Mouse (Mus musculus) forebrain, embryonic 13.5 days (tissue): ENCODE measurements around the gene Spata31d1b. TPM values are rescaled to one million over a fixed set of nuclear protein-coding genes. Genes with fewer than 3 reads are reported as not detected.
A peak's percentile ranks its signal among the peaks of the same experiment; 100 is the strongest.
"Not testable (repeated sequence)": the region's sequence is repeated elsewhere in the genome, so short reads cannot be mapped to it uniquely, and the experiment has no call there.

Experiments used
- ATAC-seq: fragments of 200-750 bp; cut with Nextera tagmentation; 2 replicates; pipeline ENCODE4 v1.8.0; 2017
- H3K27ac ChIP-seq: fragments of 300-500 bp; sonication (generic); 2 replicates; pipeline ENCODE4 v1.5.1; 2015; ENCODE audit warnings: inconsistent platforms, mild to moderate bottlenecking, moderate library complexity
- H3K27me3 ChIP-seq: fragments of 300-500 bp; sonication (generic); 2 replicates; pipeline ENCODE4 v1.6.1; 2015; ENCODE audit warnings: mild to moderate bottlenecking, inconsistent platforms
- H3K36me3 ChIP-seq: fragments of 300-500 bp; sonication (generic); 2 replicates; pipeline ENCODE4 v1.6.1; 2015; ENCODE audit warnings: mild to moderate bottlenecking, inconsistent platforms; ENCODE audit not compliant: poor library complexity, severe bottlenecking
- H3K4me1 ChIP-seq: fragments of 300-500 bp; sonication (generic); 2 replicates; pipeline ENCODE4 v1.6.1; 2015; ENCODE audit warnings: inconsistent platforms
- H3K4me2 ChIP-seq: fragments of 300-500 bp; sonication (generic); 2 replicates; pipeline ENCODE4 v1.6.1; 2015; ENCODE audit warnings: inconsistent platforms, mild to moderate bottlenecking, moderate library complexity
- H3K4me3 ChIP-seq: fragments of 300-500 bp; sonication (generic); 2 replicates; pipeline ENCODE4 v1.5.1; 2015; ENCODE audit warnings: mild to moderate bottlenecking, inconsistent platforms
- H3K9ac ChIP-seq: fragments of 300-500 bp; sonication (generic); 2 replicates; pipeline ENCODE4 v1.6.1; 2015; ENCODE audit warnings: mild to moderate bottlenecking, inconsistent platforms
- H3K9me3 ChIP-seq: fragments of 300-500 bp; sonication (generic); replicated peaks from 2 replicates; pipeline ENCODE4 v1.6.1; 2016; ENCODE audit warnings: inconsistent platforms
- WGBS: fragments of 180-500 bp; shearing (Covaris S2); methylation state at CpG from one replicate; pipeline ENCODE4 v1.1.7; 2015; 5-methylcytosine and 5-hydroxymethylcytosine counted together
- polyA plus RNA-seq: library from polyadenylated mRNA; unstranded; fragments of >200 nt; fragmentation: Nextera tagmentation; extraction: Ambion mirVana; gene quantifications from 2 replicates; pipeline ENCODE4 v1.2.1, GENCODE M21; 2015

Gene Spata31d1b
- polyA plus RNA-seq: not detected in 2 replicates

DNA sequence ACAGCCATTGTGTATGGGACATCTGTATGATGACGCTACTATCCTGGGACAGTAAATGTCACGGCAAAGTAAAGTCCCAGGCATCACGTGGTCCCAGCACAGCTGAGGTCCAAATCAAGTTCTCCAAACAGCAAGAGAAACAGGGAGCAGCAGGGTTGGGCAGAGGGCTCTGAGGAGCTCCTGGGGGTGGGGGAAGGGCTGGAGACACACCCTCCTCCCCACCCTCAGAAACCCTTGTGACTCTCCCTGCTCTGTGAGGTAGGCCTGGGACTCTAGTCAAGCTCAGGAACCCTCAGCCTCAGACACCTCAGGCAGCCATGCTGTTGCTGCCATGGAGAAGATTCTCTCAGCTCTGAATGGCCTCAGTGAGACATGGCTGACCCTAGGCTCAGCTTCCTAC lies at the start of gene Spata31d1b:
TSS of gene Spata31d1b (plus strand) at position 301 of the 400 bp plus-strand sequence.
- not testable (repeated sequence) for ATAC-seq, H3K9ac ChIP-seq, H3K4me3 ChIP-seq, H3K27ac ChIP-seq, H3K9me3 ChIP-seq, H3K27me3 ChIP-seq, H3K4me1 ChIP-seq, H3K4me2 ChIP-seq, H3K36me3 ChIP-seq
- WGBS: 73% methylated on average over 3 of the region's 3 CpGs

DNA sequence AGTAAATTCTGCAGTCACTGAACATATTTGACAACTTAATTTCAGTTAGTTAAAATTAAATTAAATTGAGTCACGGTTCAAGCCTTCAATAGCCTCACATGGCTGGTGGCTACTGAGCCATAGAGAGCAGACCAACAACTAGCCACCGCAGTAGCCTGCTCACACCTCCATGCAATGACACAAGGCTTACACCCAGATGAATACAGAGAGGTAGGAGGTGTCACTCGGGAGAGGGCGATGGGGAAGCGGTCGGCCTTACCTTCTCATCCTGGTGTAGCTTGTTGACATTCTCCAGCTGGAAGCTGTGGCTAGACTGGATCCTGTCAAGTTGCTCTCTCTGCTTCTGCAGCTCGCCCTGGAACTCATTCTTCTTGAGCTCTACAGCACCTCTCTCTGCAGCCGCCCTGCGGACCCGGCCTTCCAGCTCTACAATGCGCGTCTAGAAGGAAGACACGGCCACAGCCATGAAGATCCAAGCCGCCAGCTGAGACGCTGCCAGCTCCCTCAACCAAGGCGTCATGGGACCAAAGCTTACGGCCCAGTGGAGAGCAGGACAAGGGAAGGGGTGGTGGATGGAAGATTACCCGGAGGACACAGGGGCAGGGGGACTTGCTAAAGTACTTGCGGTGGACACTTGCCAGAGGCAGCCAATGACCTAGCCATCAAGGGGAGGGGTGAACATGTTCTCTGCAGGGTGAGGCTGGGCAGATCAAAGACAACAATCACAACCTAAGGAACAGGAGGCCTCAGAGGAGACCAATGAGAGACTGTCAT lies 48.0 kb upstream of the Spata31d1b start:
- H3K4me1 ChIP-seq: no peaks in the 10 kb centered on the region
- H3K9ac ChIP-seq: no peak overlapping the region
- no peak overlapping the region for H3K4me2 ChIP-seq
- WGBS: 96% methylated on average over 19 of the region's 19 CpGs
- no peak overlapping the region for H3K27ac ChIP-seq
- H3K9me3 ChIP-seq: no peaks in the 10 kb centered on the region
- no peak for ATAC-seq
- no peak overlapping the region for H3K4me3 ChIP-seq
- H3K36me3 ChIP-seq: peaks cover 72% of the 10 kb centered on the region
- no peaks in the 10 kb centered on the region for H3K27me3 ChIP-seq

DNA sequence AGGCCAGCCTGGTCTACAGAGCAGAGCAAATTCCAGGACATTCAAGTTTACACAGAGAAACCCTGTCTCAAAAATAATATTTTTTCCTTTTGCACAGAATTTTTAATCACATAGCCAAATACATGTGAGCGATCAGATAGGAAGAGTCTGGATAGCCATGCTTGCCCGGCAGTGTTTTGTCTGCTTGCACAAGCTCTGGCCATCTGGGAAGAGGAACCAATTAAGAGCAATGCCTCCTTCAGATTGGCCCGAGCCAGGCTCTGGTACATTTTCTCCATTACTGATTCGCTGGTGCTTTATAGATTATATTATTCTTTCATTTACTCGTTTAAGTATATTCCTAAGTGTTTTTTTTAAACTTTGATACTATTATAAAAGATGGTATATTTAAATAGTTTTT lies 44.3 kb upstream of the Spata31d1b start:
- peaks cover 16% of the 10 kb centered on the region; the same call in 1 of the 2 replicates for H3K4me1 ChIP-seq
- H3K9ac ChIP-seq: no peak overlapping the region
- H3K27me3 ChIP-seq: no peaks in the 10 kb centered on the region
- H3K27ac ChIP-seq: no peak overlapping the region
- H3K36me3 ChIP-seq: peaks cover 37% of the 10 kb centered on the region
- H3K4me2 ChIP-seq: no peak overlapping the region
- H3K4me3 ChIP-seq: no peak overlapping the region
- ATAC-seq: no peak
- WGBS: 87% methylated on average over 5 of the region's 5 CpGs
- H3K9me3 ChIP-seq: no peaks in the 10 kb centered on the region

DNA sequence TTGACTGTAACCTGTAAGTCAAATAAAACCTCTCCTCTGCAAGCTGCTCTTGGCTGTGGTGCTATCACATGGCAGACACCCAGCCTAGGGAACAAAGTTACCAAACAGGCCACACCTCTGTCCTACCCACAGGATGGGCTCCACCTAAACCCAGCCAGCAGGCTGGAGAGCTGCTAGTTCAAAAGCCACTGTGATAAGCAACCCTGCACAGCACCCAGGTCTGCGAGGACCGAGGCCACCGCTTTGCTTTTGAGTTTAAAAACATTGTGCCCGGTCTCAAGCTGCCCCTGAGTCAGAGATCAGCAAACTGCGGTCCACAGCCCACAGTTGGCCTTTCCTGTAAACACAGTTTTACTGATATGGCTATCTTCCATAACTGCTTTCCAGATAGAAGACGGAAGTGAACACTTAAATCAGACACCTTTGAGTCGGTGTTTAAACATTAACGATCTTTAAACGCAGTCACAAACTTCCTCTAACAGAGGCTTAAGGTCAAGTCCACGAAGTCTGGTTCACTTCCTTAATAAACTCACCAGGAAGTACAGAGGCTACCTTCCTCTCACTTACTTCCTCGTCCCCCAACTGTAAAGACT lies 43.5 kb upstream of the Spata31d1b start:
- H3K27ac ChIP-seq: no peak overlapping the region
- H3K9ac ChIP-seq: no peak overlapping the region
- H3K4me2 ChIP-seq: no peak overlapping the region
- no peak for ATAC-seq
- H3K27me3 ChIP-seq: no peaks in the 10 kb centered on the region
- H3K36me3 ChIP-seq: peaks cover 29% of the 10 kb centered on the region
- 81% methylated on average over 11 of the region's 11 CpGs for WGBS
- H3K4me1 ChIP-seq: peaks cover 22% of the 10 kb centered on the region
- no peaks in the 10 kb centered on the region for H3K9me3 ChIP-seq
- no peak overlapping the region for H3K4me3 ChIP-seq

DNA sequence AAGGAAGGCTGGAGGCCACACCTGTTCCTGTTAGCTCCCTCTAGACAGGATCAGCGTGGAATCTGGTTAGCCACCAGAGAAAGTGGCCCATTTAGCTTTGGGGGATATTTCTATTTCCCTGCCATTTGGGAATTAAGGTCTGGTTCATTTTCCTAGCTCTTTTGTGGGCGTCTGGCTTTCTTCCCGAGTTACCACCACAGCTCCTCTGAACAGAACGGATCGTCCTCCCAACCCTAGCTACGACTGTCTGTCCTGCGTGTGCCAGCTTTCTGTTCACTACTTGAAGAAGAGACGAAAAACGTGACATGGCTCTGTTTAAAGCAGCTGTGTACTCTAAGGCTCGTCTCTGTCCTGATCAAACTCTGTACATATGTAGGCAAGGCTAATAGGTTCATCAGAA lies 42.1 kb upstream of the Spata31d1b start:
- Histone ChIP-seq H3K27ac (no peak overlapping the region), H3K4me2 (no peak overlapping the region), H3K4me3 (no peak overlapping the region), H3K9ac (no peak overlapping the region), H3K4me1 (peaks cover 30% of the 10 kb centered on the region), H3K9me3 (no peaks in the 10 kb centered on the region), H3K27me3 (no peaks in the 10 kb centered on the region), H3K36me3 (peaks cover 16% of the 10 kb centered on the region)
- no peak for ATAC-seq
- 86% methylated on average over 10 of the region's 10 CpGs for WGBS

DNA sequence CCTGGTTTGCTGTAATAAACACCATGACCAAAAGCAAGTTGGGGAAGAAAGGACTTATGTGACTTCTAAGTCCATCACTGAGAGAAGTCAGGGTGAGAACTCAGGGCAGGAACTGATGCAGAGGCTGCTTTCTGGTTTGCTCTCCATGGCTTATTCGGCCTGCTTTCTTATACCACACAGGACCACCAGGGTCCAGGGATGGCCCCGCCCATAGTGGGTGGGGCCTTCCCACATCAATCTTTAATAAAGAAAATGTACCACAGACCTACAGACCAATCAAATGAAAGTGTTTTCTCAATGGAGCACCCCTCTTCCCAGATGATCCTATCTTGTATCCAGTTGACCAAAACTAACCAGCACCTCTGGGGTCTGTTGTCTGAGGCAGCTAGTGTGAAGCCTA lies 40.6 kb upstream of the Spata31d1b start:
- Histone ChIP-seq H3K4me3 (no peak overlapping the region), H3K27ac (peak overlapping the region; percentile 65), H3K36me3 (peaks cover 1% of the 10 kb centered on the region), H3K9me3 (no peaks in the 10 kb centered on the region), H3K4me1 (peaks cover 30% of the 10 kb centered on the region), H3K27me3 (no peaks in the 10 kb centered on the region), H3K9ac (no peak overlapping the region), H3K4me2 (peak overlapping the region; percentile 33; the same call in 1 of the 2 replicates)
- 52% methylated on average over 2 of the region's 2 CpGs for WGBS
- ATAC-seq: no peak

DNA sequence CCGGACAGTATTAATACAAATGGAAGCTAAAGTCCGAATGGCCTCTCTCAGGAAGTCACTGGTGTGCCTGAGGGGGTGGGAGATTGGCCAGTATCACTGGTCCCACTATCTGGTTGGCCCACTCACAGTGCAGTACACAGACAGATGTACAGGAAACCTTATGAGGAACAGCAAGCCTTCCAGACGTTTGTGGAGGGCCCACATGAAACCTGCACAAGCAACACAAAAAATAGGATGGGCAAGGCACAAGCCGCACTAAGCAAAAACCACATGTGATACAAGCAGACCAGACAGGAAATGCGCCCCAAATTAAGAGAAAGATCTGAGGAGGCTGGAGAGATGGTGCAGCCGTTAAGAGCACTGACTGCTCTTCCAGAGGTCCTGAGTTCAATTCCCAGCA lies 39.8 kb upstream of the Spata31d1b start:
- H3K27ac ChIP-seq: peak overlapping the region; percentile 65
- peaks cover 30% of the 10 kb centered on the region for H3K4me1 ChIP-seq
- 79% methylated on average over 6 of the region's 6 CpGs for WGBS
- H3K36me3 ChIP-seq: no peaks in the 10 kb centered on the region
- no peak overlapping the region for H3K4me3 ChIP-seq
- H3K27me3 ChIP-seq: no peaks in the 10 kb centered on the region
- peak overlapping the region; percentile 33 for H3K4me2 ChIP-seq
- 0 out of 2 replicates have a peak overlapping the region, but pooled peaks have one; percentile 12 for H3K9ac ChIP-seq
- no peaks in the 10 kb centered on the region for H3K9me3 ChIP-seq
- ATAC-seq: no peak

DNA sequence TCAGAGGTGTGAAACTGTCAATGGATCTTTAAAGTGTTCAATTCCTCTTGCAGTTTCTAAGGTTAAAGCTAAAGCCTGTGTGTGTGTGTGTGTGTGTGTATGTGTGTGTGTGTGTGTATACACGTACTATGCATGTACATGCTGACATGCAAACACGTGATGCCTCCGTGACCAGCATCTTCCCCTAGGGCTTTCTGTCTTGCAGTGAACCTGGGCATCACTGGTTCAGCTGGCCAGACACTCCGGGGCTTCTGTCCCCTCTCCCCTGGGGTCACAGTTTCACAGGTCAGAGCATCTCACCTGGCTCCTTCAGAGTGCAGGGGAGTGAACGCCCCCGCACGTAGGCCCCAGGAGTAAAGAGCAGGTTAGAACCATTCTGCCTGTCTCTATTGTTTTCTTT lies 38.5 kb upstream of the Spata31d1b start:
- no peaks in the 10 kb centered on the region for H3K27me3 ChIP-seq
- WGBS: 18% methylated on average over 7 of the region's 7 CpGs
- peaks cover 30% of the 10 kb centered on the region for H3K4me1 ChIP-seq
- peak overlapping the region; percentile 82 for H3K4me2 ChIP-seq
- no peak overlapping the region; the same call in 1 of the 2 replicates for H3K27ac ChIP-seq
- H3K36me3 ChIP-seq: no peaks in the 10 kb centered on the region
- H3K4me3 ChIP-seq: peak overlapping the region; percentile 83
- H3K9ac ChIP-seq: peak overlapping the region; percentile 71
- H3K9me3 ChIP-seq: no peaks in the 10 kb centered on the region
- ATAC-seq: peak; percentile 14; the same call in 1 of the 2 replicates

DNA sequence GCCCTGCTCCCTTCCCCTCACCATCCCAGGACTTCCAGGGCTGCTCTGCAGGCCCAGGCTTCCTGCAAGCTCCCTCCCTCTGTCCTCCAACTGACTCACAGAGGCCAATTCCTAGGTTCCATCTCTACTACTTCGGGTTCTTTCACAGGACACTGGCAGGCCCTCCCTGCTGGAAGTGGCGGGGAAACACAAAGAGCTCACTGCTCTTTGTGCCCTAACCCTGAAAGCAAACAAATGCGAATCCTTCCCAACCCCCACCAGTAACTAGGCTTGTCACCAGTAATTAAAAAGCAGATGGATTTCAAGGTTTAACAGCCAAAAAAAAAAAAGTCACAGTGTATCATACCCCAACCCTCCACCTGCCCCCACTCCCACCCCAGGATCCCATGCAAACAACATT lies 37.9 kb upstream of the Spata31d1b start:
- H3K9ac ChIP-seq: peak overlapping the region; percentile 92
- 0% methylated on average over 3 of the region's 3 CpGs for WGBS
- H3K4me3 ChIP-seq: peak overlapping the region; percentile 83
- peak overlapping the region; percentile 86 for H3K27ac ChIP-seq
- peaks cover 30% of the 10 kb centered on the region for H3K4me1 ChIP-seq
- no peaks in the 10 kb centered on the region for H3K27me3 ChIP-seq
- peak overlapping the region; percentile 82 for H3K4me2 ChIP-seq
- no peaks in the 10 kb centered on the region for H3K36me3 ChIP-seq
- H3K9me3 ChIP-seq: no peaks in the 10 kb centered on the region
- no peak for ATAC-seq

DNA sequence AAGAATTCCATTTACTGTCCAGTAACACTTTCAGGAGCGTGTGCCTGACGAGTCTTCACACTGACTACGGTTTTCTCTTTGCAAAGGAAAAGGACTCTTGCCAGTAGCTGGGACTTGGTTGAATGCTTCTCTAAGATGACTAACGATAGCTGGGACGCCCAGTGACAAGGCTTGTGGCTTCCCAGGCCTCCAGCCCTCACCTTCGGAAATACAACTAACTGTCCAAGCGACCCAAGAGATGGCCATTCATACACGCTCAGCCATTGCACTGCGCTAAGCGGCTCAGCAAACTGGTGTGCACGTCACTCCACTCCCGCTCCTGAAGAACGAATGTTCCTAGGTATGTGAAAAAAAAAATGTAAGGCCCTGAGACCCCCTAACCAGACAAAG lies 37.3 kb upstream of the Spata31d1b start:
- H3K27ac ChIP-seq: peak overlapping the region; percentile 86
- H3K4me3 ChIP-seq: peak overlapping the region; percentile 83
- H3K4me1 ChIP-seq: peaks cover 30% of the 10 kb centered on the region
- no peak for ATAC-seq
- peak overlapping the region; percentile 92 for H3K9ac ChIP-seq
- peak overlapping the region; percentile 82 for H3K4me2 ChIP-seq
- 1% methylated on average over 13 of the region's 13 CpGs for WGBS
- H3K36me3 ChIP-seq: no peaks in the 10 kb centered on the region
- no peaks in the 10 kb centered on the region for H3K27me3 ChIP-seq
- no peaks in the 10 kb centered on the region for H3K9me3 ChIP-seq

DNA sequence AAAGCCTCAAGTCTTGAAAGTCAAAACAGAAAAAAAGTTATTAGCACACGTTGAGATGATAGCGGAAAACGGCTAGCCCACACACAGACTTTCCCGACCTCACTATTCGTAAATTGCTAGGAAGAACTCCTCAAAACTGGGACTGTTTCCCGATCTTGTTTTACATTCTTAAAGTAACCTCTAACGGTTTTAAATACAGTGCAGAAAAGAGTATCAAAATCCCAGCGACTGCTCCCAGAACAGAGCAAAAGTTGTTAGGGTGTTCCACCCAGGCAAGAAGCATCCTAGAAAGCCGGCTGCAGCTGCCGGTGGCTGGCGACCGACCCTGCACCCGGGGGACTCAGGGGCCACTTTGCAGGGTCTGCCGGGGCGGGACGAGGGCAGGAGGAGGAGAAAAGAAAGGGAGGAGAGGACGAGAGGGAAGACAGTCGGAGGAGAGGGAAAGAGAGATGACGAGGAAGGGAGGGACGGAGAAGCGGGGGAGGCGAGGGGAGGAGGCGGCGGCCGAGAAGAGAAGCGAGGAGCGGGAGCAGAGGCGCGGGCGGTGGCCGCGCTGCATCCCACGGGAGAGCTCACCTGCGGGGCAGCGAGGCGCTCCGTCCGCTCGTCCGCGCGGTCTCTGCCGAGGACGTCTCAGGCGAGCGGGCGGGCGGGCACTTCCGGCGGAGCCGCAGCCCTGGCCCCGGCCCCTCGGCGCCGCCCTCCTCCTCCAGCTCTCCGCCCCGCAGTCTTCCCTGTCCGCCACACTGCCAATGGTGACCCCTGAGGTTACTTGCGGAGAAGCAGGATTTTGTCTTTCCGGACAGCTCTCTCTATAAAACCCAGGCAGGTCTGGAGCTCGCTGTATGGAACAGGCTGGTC lies 36.7 kb upstream of the Spata31d1b start, which contains the start of gene Golm1:
TSS of gene Golm1 (minus strand) at position 661 of the 861 bp plus-strand sequence.
- under 1% methylated on average over 59 of the region's 61 CpGs for WGBS
- no peaks in the 10 kb centered on the region for H3K27me3 ChIP-seq
- H3K27ac ChIP-seq: peak within 1 kb of the TSS; percentile 86
- H3K9ac ChIP-seq: peak within 1 kb of the TSS; percentile 92
- peaks cover 30% of the 10 kb centered on the region for H3K4me1 ChIP-seq
- peak within 1 kb of the TSS; percentile 83 for H3K4me3 ChIP-seq
- peak; percentile 82 for ATAC-seq
- no peaks in the 10 kb centered on the region for H3K36me3 ChIP-seq
- no peaks in the 10 kb centered on the region for H3K9me3 ChIP-seq
- peak within 1 kb of the TSS; percentile 82 for H3K4me2 ChIP-seq
